Mouse (Mus musculus) T-helper 1 cell (primary cell): ENCODE measurements at regions not wholly inside any gene's neighbourhood (a gene's known extent, or its start where the extent isn't known, plus 50 kb on each side); places are given as distances from the start of the nearest gene placed in this dataset.

Source experiments
- in situ Hi-C: fragments of 300-600 bp; cut with MboI, MseI; formaldehyde crosslinking; loops from one replicate; pipeline ENCODE4 v1.15.1; 2025; ENCODE audit warnings: high pct_unique_total_duplicates

DNA sequence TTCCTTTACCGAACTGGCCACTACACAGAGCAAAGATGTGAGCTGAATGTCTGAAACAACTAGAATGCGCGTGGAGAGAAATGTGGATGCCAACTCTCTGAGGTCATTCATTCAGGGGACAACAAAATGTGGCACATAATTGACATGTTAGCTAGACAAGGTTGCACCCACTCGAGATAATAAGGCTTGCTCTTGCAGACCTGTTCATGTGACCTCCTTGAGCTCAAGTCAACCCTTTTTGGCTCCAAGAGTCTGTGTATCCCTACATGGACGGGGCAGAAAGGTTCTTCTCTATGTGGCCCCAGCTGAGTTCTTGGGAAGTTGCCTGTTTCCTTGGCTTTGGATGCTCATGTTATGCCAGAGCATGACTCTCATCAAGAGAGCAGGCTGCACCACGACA lies 383.0 kb upstream of the Mgmt start:
- in situ Hi-C loops, result no loop called here

DNA sequence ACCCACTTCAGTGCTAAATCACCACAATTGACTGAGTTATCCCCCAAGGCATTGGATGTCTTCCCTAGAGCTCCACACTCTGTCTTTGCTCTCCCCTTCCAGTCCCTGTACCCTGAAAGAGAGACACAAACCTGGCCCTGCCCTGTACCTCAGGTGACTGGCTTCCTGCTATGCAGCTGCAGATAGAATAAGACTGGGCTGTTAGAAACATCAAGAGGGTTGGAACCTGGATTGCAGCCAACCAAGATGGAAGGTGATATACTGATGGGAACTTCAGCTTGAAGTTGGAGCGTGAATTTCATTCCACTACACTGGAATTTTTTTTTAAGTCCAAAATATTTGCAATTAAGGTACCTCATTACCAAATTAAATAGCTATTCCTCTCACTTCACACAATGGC lies 379.0 kb upstream of the Mgmt start:
- in situ Hi-C loops, result no loop called here

- in situ Hi-C loops, result no loop called here
Observed at GRCm38 (mm10) chr7:136525821-136526220, 368.6 kb upstream of the Mgmt start.

DNA sequence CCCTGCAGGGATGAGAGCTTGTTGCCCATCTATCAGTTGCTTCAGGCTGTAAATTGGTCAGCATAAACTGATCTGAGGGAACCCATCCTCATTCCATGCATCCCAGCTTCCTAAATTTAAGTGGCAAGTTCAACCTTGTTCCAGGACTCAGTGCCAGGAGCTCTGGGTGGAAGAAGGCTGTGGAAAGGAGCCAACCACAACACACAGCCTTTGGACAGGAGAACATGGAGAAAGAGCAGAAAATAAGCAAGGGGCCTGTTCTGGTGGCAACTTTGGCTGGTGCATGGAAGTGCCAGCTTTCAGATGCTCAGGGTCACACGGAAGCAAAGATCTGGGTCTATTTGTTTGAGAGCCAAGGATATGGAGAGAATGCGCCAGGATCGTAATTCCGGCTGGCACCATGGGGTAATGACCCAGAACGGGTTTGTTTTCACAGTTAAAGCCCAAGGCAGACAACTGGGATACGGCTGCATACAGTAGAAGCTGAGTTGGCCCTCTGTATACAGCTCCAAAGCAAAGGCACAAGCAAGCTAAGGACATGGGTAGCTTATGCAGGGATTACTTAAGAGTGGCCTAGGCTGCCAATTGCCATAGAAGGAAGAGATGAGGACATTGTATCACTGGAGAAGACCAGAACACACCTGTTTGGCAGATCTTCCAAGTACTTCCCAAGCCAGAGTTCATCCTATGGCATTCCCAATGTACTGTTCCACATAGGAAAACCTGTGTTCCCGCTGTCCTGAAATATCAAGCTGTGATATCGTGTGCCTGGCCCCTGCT lies 364.2 kb upstream of the Mgmt start:
- in situ Hi-C loops, result no loop called here

GRCm38 (mm10) chr7:136531301-136531700 lies 363.1 kb upstream of the Mgmt start:
- in situ Hi-C loops, result no loop called here

- in situ Hi-C loops, result no loop called here
Observed at GRCm38 (mm10) chr7:136541876-136542655, 352.3 kb upstream of the Mgmt start.

- in situ Hi-C loops, result no loop called here
Observed at GRCm38 (mm10) chr7:136542896-136543295, 351.5 kb upstream of the Mgmt start.

DNA sequence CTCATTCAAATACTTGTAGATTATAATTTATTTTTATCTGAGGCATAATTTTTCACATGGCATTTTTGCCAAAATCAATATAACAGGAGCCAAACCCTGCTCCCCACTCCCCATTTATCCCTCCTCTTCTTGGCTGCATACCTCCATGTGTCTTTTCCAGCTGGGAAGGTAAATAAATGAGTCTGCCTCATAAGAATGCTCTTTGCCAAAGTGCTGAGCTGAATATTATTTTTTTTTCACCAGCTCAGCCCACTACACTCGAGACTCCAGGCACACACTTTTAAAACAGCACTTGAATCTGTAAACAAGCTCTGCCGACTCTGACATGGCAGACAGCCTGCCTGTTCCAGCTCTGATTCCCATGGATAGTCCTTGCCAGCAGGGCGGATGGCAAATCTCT lies 346.6 kb upstream of the Mgmt start:
- in situ Hi-C loops, result no loop called here

DNA sequence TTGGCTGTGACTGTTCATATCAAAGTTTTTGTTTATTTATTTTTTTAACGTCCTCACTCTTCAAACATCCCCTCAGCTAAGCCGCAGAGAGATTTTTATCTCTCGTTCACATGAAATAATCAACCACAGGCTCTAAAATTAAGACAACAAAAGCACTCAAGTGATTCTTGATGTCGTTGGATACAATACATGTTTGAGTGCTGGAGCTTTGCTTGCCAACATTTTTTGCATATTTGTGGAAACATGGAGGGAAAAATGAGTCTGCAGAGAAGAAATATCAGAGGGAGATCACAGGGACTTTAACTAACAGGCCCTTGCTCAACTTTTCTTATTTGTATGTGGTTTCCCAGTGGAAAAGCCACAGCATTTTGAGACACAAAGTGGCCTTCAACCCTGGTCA lies 338.0 kb upstream of the Mgmt start:
- in situ Hi-C loops, result no loop called here

DNA sequence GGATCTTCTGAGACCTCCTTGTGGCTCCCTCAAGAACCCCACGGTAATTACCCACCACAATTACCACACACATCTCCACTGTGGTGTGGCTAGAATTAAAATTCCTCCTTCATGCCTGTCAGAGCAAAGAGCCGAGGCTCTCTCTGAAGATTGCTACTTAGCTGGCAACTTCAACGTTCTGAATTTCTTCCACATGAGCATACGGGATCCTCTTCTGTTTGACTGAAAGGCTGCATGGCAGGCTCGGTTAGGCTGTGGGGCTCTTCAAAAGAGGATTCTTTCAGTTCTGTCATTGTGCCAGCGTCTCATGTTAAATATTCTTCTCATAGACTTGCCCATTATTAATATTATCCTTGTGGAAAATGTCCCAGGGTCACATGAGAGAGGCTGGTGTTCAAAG lies 334.9 kb upstream of the Mgmt start:
- in situ Hi-C loops, result no loop called here

DNA sequence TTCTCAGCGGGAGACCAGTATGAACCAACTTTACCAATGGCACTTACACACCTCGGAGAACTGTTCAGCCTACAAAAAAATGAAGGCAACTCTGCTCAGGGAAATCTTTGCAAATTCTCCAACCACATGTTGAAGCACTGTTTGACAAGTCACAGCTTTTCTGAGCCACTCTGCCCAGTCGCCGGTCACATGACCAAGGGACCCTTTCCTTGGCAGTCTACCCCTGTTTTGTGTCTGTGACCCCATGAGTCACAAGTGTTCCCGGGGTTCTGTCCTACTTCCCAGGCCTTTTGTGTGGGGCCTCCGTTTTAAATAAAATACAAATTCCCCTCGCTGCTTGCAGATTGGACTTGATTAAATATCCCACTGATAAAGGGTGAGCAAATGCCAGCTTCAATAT lies 323.5 kb upstream of the Mgmt start:
- in situ Hi-C loops, result no loop called here

- in situ Hi-C loops, result no loop called here
Observed at GRCm38 (mm10) chr7:136581896-136582295, 312.5 kb upstream of the Mgmt start.

DNA sequence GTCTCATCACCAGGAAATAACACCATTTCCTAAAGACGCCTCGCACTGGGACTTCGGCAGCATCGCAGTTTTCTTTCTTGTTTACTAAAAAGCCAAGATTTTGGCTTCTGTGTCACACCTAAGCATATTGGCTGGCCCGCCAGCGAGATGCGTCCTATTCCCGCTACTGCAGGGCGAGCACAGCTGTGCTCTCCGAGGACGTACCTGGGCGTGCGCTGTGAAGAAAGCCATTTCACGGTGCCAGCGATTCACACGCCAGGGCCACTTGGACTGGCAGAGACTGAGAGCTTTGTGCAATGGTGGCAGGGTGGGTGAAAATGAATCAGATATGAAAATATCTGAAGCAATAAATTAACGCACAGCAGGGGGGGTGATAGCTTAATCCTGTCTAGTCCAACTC lies 310.1 kb upstream of the Mgmt start:
- in situ Hi-C loops, result no loop called here

GRCm38 (mm10) chr7:136588491-136588890 lies 305.9 kb upstream of the Mgmt start:
- in situ Hi-C loops, result no loop called here

GRCm38 (mm10) chr7:136590947-136591346 lies 303.5 kb upstream of the Mgmt start:
- in situ Hi-C loops, result no loop called here

DNA sequence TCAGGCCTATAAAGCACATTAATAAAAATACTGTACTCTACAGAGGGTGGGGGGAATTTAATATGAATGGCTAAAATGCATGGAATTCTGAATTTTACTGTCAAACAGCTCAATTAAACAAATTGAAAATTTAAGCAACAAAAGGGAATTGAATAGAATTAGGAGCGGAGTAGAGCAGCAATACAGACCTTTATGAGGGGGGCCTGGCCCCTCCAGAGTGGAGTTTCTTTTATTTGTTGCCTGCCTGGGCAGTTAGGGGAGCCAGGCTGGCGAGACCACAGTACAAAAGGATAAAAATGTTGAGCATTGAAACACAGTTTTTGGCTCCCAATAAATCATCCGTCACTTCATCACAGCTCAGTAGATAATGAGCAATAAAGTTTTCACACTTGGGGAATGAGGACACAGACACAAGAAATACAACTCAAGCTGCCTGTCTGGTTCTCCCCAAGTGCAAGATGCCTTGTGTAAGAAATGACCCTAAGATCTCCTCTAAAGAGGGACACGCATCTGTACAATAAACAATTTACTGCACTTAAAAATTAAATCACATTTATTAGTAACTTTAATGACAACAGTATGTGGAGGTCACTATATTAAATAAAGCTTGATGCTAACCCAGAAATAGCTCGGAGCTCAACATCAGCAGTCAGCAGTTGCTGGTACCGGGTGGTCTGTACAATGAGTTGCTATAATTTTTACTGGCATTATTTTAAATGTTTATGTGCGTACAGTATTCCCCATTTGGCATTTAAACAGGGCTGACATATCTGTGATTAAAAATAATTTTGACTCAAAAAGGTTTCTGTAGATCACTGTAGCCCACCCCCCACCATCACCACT lies 286.9 kb upstream of the Mgmt start:
- in situ Hi-C loops, result no loop called here

- in situ Hi-C loops, result no loop called here
Observed at GRCm38 (mm10) chr7:136613496-136613895, 280.9 kb upstream of the Mgmt start.

- in situ Hi-C loops, result no loop called here
Observed at GRCm38 (mm10) chr7:136624496-136624895, 269.9 kb upstream of the Mgmt start.

DNA sequence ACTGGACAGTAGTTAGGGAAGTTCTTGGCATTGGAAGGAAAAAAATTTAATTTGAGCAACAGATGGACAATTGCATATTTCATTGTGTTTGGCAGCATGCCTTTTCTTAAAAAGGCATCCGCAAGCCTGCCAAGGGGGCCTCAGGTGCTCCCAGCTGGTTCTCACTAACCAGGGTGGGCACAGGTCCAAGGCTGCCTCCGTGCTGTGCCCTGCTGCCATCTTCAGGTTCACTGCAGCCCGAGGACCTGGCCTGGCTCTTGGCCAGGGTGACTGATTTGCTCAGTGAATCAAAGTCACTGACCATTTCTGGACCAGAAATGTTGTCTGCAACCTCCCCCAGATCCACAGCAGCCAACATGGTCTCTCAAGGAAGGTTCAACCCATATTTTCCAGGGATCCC lies 263.3 kb upstream of the Mgmt start:
- in situ Hi-C loops, result no loop called here

- in situ Hi-C loops, result no loop called here
Observed at GRCm38 (mm10) chr7:136640160-136640559, 254.3 kb upstream of the Mgmt start.

GRCm38 (mm10) chr7:136640771-136641170 lies 253.6 kb upstream of the Mgmt start:
- in situ Hi-C loops, result no loop called here

DNA sequence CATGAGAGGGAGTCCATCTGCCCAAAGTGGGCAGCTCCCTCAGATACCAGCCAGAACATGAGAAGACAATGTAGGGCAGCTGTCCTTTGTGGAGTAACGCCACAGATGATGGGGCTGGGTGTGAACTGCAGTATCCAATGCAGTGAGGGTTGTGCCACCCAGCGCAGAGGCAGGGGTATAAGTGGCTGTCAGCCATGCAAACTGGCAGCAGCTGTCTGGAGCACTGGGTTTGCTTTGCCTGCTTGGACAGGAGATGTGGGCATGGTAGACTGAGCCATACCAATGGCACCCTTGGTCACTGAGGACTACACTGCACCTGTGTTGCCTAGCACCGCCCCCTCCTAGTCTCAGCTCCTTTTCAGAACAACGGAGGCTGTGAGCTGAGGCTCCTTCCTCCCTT lies 244.6 kb upstream of the Mgmt start:
- in situ Hi-C loops, result no loop called here
